Mouse (Mus musculus) right cerebral cortex, adult 18-20 months (tissue): ENCODE results near the gene Cd24a.

Source experiments
- DNase-seq: peaks from one replicate; pipeline ENCODE4 v3.0.0; 2022; ENCODE audit warnings: mixed read lengths

The Cd24a gene

GRCm38 (mm10) chr10:43588470-43589177 lies 10.5 kb downstream of the Cd24a start:
- no peak for DNase-seq

GRCm38 (mm10) chr10:43591477-43591876 lies 13.4 kb downstream of the Cd24a start:
- no peak for DNase-seq

GRCm38 (mm10) chr10:43593182-43593581 lies 15.1 kb downstream of the Cd24a start:
- no peak for DNase-seq

- DNase-seq, result no peak
Measured at GRCm38 (mm10) chr10:43594187-43594586, 16.1 kb downstream of the Cd24a start.

GRCm38 (mm10) chr10:43594894-43595293 lies 16.8 kb downstream of the Cd24a start:
- no peak for DNase-seq

GRCm38 (mm10) chr10:43598067-43598726 lies 20.1 kb downstream of the Cd24a start:
- DNase-seq, result no peak

- no peak for DNase-seq
Measured at GRCm38 (mm10) chr10:43601039-43601438, 23.0 kb downstream of the Cd24a start.

GRCm38 (mm10) chr10:43601511-43602396 lies 23.7 kb downstream of the Cd24a start:
- DNase-seq, result no peak

GRCm38 (mm10) chr10:43603975-43604686 lies 26.0 kb downstream of the Cd24a start:
- DNase-seq, result no peak

- DNase-seq, result no peak
Measured at GRCm38 (mm10) chr10:43604687-43605250, 26.7 kb downstream of the Cd24a start.

GRCm38 (mm10) chr10:43605901-43606300 lies 27.8 kb downstream of the Cd24a start:
- DNase-seq, result no peak

- no peak for DNase-seq
Measured at GRCm38 (mm10) chr10:43609507-43609906, 31.4 kb downstream of the Cd24a start.

GRCm38 (mm10) chr10:43609958-43610357 lies 31.9 kb downstream of the Cd24a start:
- no peak for DNase-seq

- no peak for DNase-seq
Measured at GRCm38 (mm10) chr10:43611081-43611480, 33.0 kb downstream of the Cd24a start.

- DNase-seq, result no peak
Measured at GRCm38 (mm10) chr10:43619059-43619531, 41.0 kb downstream of the Cd24a start.

- no peak for DNase-seq
Measured at GRCm38 (mm10) chr10:43619939-43620338, 41.9 kb downstream of the Cd24a start.

GRCm38 (mm10) chr10:43623510-43623909 lies 45.4 kb downstream of the Cd24a start:
- DNase-seq, result no peak

- no peak for DNase-seq
Measured at GRCm38 (mm10) chr10:43624362-43624761, 46.3 kb downstream of the Cd24a start.

- no peak for DNase-seq
Measured at GRCm38 (mm10) chr10:43624791-43625398, 46.8 kb downstream of the Cd24a start.

- DNase-seq, result no peak
Measured at GRCm38 (mm10) chr10:43625578-43625977, 47.5 kb downstream of the Cd24a start.

GRCm38 (mm10) chr10:43629216-43629615 lies 51.1 kb downstream of the Cd24a start:
- DNase-seq, result no peak

GRCm38 (mm10) chr10:43629857-43630256 lies 51.8 kb downstream of the Cd24a start:
- DNase-seq, result no peak
